Mouse (Mus musculus) bone marrow, adult 2 months (tissue): ENCODE measurements around the gene Eaf2.

Source experiments
- CTCF ChIP-seq: fragments of 200-500 bp; IDR thresholded peaks from 2 replicates; pipeline ENCODE4 v1.5.1; 2011; ENCODE audit warnings: low read length, control low read depth; ENCODE audit not compliant: control insufficient read depth, insufficient read depth
- POLR2A ChIP-seq: fragments of 200-500 bp; IDR thresholded peaks from 2 replicates; pipeline ENCODE4 v1.6.1; 2011; ENCODE audit warnings: low read depth, mild to moderate bottlenecking, control low read depth, low read length, borderline replicate concordance; ENCODE audit not compliant: control insufficient read depth

DNA sequence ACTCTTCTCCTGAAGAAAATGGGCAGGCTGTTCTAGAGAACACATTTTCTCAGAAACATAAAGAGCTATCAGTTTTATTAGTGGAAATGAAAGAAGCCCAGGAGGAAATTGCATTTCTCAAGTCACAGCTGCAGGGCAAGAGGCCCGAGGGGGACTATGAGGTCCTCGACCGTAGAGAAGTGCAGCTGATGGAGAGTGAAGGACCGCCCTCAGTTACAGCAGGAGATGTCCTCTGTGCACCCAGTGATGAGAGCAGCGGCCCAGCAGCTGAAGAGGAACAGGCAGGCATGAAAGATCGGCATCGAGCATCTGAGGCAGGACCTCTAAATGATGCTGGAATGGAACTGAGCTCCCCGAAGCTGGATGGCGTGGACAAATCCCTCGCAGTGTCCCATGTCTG is 37.1 kb upstream of the Eaf2 start:
- no peak for TF ChIP-seq CTCF
- TF ChIP-seq POLR2A: no peak
